Mouse (Mus musculus) kidney, adult 9 months (tissue): ENCODE measurements around the gene Rexo5.
A peak's percentile ranks its signal among the peaks of the same experiment; 100 is the strongest.

Experiments used
- DNase-seq: peaks from one replicate; pipeline ENCODE4 v3.0.0; 2022

The Rexo5 gene

DNA sequence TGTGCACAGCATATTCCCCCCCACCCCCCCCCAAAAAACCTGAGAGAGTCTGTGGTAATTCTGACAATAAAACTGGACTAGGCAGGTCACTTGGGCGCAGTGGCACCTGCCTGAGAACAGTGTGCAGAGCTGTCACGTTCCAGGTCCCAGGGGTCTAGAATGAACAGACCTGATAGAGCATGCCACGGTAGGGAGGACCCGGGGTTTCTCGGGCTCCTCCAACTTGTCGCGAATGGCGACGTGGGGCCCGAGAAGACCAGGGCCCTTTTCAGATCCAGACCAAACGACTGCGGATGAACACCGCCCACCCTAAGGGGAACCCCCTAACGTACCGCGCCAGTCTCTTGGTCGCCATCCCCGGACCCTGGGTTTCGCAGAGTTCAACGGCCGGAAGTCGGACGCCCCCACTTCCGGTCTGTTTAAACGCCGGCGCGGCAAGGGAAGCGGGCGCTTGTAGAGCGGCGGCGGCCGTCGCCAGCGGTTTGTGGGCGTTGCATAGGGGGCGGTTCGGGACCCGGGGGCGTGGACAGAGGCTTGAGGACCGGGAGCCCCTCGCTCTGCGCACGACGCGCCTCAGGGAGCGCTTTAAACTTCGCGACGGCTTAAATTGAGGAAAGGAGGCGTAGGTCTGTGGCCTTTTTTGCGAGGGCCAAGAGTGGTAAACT, at the start of gene Rexo5, which contains the start of gene Eri2:
Gene Rexo5, plus strand, starts transcription at position 421 of the 665 bp plus-strand sequence.
Gene Eri2, minus strand, starts transcription at position 473 of the 665 bp plus-strand sequence.
- peak; percentile 79 for DNase-seq

DNA sequence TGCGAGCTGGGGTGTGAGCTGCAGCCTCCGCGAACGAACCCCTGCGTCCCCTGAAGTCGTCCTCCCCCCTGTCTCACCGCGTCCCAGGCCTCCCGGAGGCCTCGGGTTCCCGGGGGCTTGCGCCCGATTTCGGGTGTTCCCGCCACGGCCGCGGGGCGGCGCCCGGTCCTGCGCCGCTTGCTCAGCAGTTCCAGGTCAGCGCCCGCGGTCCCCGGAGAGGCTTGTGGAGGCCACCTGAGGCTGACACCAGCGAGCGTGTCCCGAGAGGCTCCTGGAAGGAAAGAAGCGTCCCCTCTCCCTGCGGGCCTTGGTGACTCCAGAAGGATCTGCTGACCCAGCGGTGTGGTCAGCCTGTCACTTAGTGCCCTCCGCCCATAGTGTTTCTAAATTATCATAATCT, 49.5 kb upstream of the Rexo5 start:
- peak; percentile 42 for DNase-seq

DNA sequence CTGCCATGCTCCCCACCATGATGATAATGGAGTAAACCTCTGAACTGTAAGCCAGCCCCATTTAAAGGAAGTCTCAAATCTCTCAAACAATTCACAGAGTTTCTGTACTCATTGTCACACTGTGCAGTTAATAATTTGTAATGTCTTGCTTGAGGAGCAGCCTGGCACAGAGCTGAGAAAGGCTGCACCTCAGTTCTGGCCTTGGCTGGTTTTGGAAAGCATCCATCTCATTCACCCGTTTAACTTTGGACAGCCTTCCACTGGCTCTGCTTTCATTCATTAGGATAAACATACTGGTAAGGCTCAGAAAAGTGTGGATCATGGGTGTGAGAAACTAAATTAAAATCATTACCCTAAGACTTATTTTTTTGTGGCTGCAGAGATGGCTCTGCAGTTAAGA, 47.9 kb upstream of the Rexo5 start:
- DNase-seq: peak; percentile 92

DNA sequence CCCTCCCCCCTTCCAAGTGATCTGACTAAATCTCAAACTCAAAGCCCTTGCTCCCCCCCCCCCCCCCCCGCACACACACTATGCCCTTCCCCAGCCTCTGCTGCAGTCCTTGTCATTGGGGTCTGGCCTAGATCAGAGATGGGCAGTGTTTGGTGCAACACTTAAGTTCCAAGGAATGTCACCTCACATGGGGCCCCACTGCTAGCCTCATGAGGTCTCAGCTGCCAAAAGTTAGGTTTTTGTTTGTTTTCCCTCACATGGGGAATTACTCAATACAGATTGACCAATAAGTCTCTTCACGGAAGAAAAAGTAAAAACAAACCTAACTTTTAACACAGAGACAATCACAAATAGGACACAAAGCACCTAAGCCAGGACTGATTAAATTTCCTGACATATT, 45.0 kb upstream of the Rexo5 start:
- DNase-seq: no peak

DNA sequence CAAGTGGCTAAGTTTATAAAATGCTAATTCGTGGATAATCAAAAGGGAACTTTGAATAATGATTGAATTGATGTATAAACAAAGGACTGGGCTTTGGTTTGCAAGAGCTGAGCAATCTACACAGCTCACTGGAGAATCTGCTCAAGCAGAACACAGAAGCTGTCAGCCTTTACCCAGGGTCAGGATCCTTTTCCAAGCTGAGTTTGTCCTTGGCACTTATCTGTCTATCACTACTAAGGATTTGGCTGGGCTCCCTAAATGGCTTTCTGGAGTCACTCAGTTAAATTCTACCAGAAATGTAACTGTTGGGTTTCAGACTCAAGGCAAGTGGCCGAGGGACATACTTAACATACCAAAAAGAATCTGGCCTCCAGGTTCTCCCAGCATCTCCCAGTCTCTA, 43.9 kb upstream of the Rexo5 start:
- DNase-seq: peak; percentile 90

DNA sequence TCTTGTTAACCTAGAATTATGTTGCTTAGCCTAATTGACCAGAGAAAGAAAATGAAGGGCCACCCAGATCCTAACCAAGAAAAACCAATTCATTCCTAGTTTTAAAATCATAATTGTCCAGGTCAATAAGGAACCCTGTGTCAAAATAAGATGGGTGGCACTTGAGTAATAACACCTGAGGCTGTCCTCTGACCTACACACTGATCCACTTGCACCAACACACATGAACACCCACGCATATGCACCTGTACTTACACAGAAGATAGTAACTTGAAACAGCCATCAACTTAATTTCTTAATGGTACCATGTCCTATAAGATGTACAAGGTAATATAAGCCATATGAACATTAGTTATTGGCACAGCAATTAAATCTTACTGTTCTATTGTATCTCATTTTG, 40.1 kb upstream of the Rexo5 start:
- no peak for DNase-seq

DNA sequence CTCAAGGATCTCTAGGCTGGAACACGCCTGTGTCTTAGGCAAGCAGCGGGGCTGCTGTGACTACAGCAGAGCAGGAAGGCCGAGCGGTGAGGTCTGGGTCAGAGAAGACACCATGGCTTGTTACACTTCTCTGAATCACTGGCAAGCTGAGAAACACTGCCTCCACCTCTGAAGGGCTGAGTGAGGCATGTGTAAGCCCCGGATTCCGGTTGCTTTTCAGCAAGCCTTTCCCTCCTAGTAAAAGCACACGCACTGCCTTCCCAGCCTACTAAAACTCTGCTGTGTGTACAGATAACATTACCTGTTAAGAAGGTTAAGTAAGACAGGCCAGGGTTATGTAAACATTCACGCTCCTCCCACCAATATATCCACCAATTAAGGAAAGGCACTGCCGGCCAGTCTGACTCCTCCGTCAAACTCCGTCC, 33.3 kb upstream of the Rexo5 start, which contains the start of gene Acsm3:
Gene Acsm3, plus strand, starts transcription at position 397 of the 425 bp plus-strand sequence.
- peak; percentile 78 for DNase-seq

DNA sequence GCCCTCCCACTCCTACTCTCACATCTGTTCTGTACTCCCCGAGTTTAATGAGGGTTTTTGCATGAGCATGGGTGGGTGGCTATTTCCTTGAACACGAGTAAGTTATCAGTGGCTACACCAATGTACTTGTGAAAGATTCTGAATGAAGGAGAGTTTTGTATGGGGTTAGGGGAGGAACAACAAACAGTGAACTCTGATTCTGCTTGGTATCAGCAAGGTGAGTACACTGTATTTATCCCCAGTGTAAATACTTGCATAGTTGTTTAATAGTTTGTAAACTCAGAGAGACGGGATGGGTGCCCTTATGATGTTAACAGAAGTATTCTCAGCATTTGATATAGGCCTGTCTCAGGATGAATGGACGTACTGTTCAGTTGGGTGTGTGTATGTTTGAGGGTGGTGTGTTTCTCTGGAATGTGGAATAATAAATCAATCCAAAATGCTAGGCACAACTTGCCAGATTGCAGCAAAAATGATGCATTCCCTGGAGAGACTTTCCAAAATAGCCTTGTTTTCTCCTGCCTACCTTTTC, 31.6 kb upstream of the Rexo5 start:
- no peak for DNase-seq

DNA sequence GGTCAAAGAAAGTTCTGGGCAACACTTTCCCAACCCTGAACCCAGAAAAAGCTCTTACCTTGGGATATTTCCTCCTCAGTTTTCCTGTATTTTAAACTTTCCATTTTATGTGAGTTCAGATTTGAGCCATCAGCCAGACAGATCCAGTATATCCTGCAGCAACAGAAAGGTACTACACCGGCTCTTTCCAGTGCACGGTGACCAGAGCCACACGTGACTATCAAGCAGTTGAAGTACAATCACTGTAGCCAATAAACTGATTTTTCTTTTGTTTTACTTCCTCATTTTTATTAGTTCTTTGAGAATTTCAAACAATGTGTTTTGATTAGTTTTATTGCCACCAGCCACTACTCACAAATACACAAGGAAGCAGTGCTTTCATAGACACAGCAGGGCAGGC, 29.4 kb upstream of the Rexo5 start:
- no peak for DNase-seq

DNA sequence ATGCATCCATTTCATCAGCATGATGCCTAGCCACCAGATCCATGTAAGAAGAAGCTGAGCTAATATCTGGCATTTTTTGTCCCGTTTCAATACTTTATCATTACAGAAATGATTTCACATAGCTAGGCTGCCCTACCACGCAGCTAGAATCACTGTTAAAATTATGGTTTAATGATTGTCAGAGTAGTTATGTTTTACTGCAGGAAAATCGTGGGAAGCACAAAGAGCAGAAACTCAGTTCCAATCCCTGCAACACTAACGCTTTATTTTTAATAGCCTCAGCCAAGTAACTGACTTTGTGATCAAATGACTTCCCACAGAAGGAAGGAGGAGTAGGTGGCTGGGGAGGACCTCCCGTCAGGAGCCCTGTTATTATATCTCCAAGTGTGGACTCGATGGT, 26.8 kb upstream of the Rexo5 start:
- DNase-seq: peak; percentile 65

DNA sequence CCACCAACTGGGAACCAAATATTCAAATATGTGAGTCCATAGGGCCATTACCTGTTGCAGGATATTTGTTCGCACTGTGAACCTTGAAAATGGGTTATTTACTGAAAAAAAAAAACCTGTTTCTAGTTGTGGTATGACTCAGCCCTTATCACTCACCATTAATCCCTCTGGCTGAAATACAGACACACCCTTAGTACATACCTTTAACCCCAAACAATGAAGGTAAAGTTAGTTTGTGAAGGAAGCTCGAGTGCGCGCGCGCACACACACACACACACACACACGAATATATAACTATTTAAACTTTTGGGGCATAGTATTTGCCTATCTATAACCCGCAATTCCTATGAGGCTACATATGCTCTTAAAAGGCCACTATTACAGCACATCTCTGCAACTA, 23.9 kb upstream of the Rexo5 start:
- DNase-seq: no peak

DNA sequence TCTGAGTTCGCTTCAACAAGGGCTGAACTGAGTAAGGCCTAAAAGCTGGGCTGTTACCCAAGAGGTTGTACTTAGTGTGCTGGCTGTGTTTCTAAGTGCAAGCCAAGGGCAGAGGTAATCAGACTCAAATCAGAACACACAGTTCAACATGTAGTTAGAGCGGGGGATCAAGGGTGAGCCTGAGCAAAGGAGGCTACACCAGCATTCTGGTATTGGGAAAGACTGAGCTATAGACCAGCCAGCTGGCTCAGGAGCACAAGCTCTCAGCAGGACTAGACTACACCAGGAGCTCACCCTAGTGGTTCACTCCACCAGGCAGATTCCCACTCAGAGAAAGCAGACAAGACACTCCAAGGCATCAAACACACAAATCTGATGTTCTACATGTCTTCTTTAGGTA, 10.4 kb upstream of the Rexo5 start:
- peak; percentile 40 for DNase-seq

DNA sequence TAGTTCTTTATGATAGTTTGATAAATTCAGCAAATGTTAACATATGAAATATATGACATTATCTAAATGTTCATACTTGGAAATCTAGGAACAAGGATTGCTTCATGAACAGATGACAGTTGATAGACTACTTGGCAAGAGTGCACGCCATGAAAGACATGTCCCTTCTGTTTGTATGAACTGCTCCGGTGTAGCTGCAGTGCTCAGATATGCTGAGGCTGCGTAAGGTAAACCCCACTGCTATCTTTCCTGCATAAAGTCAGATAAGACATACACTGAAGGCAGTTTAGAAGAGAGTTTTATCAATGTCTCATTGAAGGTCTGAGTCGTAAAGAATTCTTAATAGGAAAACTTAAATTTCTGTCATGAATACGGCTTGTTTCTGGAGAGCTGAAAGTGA, 8.9 kb upstream of the Rexo5 start:
- DNase-seq: no peak

DNA sequence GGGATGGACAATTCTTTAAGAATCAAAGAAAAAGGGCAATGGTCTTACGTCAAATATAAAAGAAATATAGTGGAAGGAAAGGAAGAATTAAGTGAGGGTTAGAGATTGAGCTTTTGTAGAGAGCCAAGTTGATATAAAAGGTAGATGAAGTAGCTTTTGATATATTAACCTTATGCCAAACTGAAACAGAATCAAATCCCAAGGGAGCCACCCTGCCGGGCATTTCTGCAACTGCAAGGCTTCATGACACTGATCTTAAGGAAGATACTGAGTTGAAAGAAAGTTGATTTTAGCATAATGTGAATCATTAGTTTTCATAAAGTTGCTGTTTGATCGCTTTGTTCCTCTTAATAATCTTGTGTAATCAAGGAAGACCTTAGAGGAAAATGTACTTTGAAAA, 4.8 kb upstream of the Rexo5 start:
- DNase-seq: no peak

DNA sequence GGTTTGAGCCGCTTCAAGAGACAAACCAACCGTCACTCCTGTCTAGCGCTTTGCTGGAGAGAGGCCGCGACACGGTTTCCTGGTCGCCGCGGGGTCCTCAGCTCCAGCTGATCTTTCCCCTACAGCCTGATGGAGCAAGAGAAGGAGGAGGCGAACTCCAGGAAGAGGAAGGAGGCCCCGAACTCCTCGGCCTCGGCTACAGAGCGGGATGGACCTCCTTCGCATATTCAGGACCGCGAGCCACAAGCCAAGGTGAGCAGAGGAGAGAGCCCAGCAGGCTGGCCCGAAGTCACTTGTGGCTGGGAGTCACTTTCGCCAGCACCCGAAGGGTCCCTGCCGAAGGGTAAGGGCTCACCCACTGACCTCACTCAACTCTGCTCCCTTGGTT, 439 bp downstream of the Rexo5 start:
- DNase-seq: no peak

DNA sequence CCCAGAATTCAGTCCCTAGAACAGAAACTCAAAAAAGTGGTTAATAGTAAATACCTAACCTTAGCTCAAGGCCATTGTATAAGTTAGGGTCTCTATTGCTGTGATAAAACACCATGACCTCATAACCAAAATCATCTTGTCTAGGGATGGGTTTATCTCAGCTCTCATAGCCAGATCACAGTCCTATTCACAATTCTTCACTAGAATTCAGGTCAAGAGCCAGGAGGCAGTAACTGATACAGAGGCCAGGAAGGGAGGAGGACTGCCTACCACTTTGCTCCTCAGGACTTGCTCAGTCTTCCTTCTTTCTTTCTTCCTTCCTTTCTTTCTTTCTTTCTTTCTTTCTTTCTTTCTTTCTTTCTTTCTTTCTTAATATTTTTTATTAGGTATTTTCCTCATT, 1.5 kb downstream of the Rexo5 start:
- DNase-seq: no peak

DNA sequence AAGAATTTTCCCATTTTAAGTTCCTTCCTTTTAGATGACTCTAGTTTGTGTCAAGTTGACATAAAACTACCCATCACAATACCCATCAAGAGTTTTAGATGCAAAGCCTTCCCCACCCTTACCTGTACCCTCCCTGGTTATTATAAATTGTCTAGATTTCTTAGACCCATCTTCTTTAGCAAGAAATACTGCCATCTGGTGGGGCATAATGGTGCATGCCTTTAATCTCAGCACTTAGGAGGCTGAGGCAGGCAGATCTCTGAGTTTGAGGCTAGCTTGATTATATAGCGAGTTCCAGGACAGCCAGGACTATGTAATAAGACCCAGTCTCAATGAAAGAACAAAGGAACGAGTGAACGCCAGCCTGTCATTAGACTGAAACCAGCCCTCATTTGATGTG, 6.7 kb downstream of the Rexo5 start:
- DNase-seq: peak; percentile 24

DNA sequence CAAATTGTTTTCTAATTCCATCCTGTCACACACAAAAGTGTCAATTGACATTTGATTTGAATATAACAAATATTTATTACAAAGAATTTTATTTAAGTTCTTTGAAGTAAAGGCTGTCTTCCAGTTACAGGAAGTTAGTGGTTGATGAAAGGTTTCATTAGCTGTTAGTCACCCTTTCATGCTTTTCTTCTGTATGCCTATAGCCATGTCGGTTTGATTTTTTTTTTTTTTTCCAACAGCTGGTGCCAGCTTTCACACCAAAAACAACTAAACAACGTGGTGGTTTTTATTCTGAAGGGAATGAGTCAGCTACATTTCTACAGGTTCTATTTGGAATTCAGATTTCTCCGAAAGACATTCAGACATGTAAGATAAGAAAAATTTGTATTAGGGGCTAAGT, 7.2 kb downstream of the Rexo5 start:
- no peak for DNase-seq

DNA sequence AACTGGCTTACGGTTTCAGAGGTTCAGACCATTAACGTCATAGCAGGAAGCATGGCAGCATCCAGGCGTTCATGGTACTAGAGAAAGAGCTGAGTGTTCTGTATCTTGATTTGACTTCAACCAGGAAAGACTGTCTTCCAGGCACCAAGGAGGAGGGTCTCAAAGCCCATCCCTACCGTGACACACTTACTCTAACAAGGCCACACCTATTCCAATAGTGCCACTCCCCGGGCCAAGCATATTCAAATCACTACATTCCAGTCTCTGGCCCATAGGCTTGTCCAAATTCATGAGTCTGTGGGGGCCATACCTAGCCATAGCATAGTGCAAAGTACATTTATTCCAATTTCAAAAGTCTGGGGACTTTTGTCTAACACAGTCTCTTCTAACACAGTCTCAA, 13.6 kb downstream of the Rexo5 start:
- DNase-seq: no peak

DNA sequence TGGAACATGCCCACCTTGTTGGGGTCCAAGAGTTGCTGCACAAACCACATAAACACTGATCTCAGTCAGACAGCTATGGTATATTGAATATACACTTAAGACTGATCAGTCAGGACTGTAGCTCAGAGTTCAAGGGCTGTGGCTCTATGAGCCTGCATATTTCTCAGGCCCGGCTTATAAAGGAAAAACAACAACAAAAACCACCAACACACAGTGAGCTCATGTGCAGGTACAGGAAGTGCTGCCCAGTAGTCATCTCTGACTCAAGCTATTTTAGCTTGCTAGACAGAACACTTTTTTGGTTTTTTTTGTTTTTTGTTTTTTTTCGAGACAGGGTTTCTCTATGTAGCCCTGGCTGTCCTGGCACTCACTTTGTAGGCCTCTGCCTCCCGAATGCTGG, 14.9 kb downstream of the Rexo5 start:
- no peak for DNase-seq

DNA sequence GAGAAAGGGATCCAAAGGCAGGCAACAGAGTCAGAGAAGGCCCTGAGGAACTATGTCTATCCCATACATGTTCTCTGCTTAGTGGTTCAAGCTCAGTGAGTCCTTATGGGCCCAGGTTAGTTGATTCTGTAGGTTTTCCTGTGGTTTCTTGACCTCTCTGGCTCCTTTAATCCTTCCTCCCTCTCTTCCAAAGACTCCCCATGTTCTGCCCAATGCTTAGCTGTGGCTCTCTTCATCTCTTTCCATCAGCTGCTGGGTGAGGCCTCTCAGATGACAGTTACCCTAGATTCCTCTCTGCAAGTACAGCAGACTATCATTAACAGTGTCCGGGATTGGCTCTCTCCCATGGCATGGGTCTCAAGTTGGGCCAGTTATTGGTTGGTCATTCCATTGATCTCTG, 41.6 kb downstream of the Rexo5 start:
- DNase-seq: no peak

DNA sequence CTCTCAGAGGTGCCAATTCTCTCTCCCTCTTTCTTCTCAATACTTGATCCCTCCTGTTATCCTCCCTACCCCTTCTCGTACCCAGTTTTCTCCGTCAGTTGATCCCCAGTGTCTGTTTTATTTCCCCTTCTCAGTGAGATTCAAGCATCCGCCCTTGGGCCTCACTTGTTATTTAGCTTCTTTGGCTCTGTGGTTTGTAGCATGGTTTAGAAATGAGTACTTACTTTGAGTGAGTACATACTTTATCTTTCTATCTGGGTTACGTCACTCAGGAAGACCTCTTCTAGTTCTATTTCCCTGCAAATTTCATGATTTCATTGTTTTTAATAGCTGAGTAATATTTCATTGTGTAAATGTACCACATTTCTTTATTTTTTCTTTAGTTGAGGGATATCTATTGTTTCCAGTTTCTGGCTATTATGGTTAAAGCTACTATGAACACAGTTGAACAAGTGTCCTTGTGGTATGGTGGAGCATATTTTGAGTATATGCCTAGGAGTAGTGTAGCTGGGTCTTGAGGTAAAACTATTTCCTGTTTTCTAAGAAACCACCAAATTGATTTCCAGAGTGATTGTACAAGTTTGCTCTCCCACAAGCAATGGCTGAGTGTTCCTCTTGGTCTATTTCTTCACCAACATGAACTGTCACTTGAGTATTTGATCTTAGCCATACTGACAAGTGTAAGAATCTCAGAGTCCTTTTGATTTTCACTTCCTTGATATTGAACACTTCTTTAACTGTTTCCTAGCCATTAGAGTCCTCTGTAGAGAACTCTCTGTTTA, 42.4 kb downstream of the Rexo5 start:
- DNase-seq: no peak

DNA sequence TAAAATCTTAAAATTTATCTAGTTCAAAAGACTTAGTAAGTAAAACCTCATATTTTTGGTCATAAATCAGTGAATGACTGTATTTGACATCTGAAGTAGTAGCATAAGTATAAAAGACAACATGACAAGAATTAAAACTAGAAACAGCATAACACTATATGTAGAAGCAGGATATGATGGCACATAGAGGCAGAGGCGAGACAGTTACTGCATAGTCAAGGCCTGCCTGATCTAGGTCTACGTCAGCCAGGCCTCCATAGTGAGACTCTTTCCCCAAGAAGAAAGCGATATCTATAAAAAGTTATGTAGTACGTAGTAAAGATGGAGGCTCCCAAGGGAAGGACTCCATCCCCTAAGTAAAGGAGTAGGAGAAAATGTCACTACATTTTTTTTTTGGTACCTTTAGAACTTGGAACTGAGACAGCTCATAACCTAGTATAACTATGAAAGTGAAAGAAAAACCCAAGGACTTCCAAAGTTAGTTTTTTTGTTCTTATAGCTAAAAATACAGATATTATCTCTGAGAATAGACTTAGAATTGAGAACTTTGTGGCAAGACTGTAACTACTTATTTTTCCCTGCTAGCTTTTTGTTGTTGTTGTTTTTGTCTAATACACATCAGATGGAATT, 48.1 kb downstream of the Rexo5 start:
- DNase-seq: no peak

DNA sequence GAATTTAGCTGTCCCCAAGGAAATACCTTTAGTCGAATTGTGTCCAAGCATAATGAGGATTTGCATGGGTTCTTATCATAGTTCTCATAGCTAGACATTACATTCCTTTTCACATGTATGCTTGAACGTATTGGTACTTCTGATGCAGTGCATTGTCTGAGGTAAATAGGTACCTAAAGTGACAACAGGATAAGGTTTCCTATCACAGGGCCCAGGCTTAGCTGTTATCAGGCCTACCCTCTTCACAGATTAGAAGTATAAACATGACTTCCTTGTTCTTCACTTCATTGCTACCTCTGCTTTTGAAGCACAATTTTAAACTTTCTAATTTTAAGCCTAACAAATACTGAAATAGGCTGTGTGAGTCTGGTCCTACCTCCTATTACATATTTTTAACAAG, 51.7 kb downstream of the Rexo5 start:
- no peak for DNase-seq
